Mouse (Mus musculus) liver, postnatal 0 days (tissue): ENCODE data around the gene Sltm. TPM values are rescaled to one million over a fixed set of nuclear protein-coding genes. Genes with fewer than 3 reads are reported as not detected.

ENCODE experiments used
- ATAC-seq: fragments of 200-750 bp; cut with Nextera tagmentation; 2 replicates; pipeline ENCODE4 v1.8.0; 2017; ENCODE audit warnings: mild to moderate bottlenecking, moderate library complexity
- DNase-seq: peaks from one replicate; pipeline ENCODE4 v3.0.0-alpha.2; 2016
- H3K27ac ChIP-seq: fragments of 300-500 bp; sonication (generic); 2 replicates; pipeline ENCODE4 v1.5.1; 2014; ENCODE audit warnings: antibody characterized with exemption, moderate library complexity, mild to moderate bottlenecking, low read depth
- H3K27me3 ChIP-seq: fragments of 300-500 bp; sonication (generic); 2 replicates; pipeline ENCODE4 v1.6.1; 2014; ENCODE audit warnings: low read length, control low read depth, mixed read lengths; ENCODE audit not compliant: insufficient read depth
- H3K36me3 ChIP-seq: fragments of 300-500 bp; sonication (generic); replicated peaks from 2 replicates; pipeline ENCODE4 v1.6.1; 2014; ENCODE audit warnings: mild to moderate bottlenecking, control low read depth, low read length, moderate library complexity, mixed read lengths; ENCODE audit not compliant: insufficient read depth
- H3K4me1 ChIP-seq: fragments of 300-500 bp; sonication (generic); 2 replicates; pipeline ENCODE4 v1.6.1; 2014; ENCODE audit warnings: antibody characterized with exemption, mild to moderate bottlenecking, control low read depth; ENCODE audit not compliant: insufficient read depth
- H3K4me2 ChIP-seq: fragments of 300-500 bp; sonication (generic); 2 replicates; pipeline ENCODE4 v1.6.1; 2014; ENCODE audit warnings: low read depth, mild to moderate bottlenecking, low read length, moderate library complexity, mixed read lengths
- H3K4me3 ChIP-seq: fragments of 300-500 bp; sonication (generic); 2 replicates; pipeline ENCODE4 v1.5.1; 2014; ENCODE audit warnings: low read depth, low read length
- H3K9ac ChIP-seq: fragments of 300-500 bp; sonication (generic); replicated peaks from 2 replicates; pipeline ENCODE4 v1.6.1; 2014; ENCODE audit warnings: mild to moderate bottlenecking, moderate library complexity
- H3K9me3 ChIP-seq: fragments of 300-500 bp; sonication (generic); 2 replicates; pipeline ENCODE4 v1.6.1; 2016; ENCODE audit warnings: mild to moderate bottlenecking, control low read depth, low read length, mixed read lengths
- CTCF ChIP-seq: sonication (generic); IDR thresholded peaks from 2 replicates; pipeline ENCODE4 v1.5.1; 2016; ENCODE audit warnings: antibody characterized with exemption, low read depth
- EP300 ChIP-seq: IDR thresholded peaks from 2 replicates; pipeline ENCODE4 v1.6.1; 2016; ENCODE audit warnings: antibody characterized with exemption, low read depth, mild to moderate bottlenecking
- WGBS: fragments of 180-500 bp; shearing (Covaris S2); extraction: QIAGEN DNeasy Blood & Tissue Kit; methylation state at CpG from one replicate; pipeline ENCODE4 v1.1.7; 2014; ENCODE audit not compliant: insufficient replicate concordance; 5-methylcytosine and 5-hydroxymethylcytosine counted together
- polyA plus RNA-seq: library from polyadenylated mRNA; unstranded; fragments of >200 nt; fragmentation: Nextera tagmentation; extraction: Ambion mirVana; gene quantifications from 2 replicates; pipeline ENCODE4 v1.2.1, GENCODE M21; 2015

Gene Sltm
- polyA plus RNA-seq, 1 experiment from 2014 or later = 12.3 TPM

DNA sequence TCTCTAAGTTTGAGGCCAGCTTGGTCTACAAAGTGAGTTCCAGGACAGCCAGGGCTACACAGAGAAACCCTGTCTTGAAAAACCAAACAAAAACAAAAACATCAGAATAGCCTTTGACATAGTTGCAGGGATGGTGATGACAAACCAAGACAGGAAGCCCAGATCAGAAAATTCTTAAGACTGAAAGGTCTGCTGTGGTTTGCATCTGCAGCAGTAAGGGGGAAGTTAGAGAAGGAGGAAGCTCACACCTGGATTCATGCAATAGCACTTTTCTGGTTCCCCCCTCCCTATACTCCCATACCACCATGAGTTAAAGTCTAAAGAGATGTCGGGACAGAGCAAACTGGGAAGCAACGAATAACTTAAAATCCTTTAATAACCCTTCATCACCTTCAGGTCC is 36.4 kb upstream of the Sltm start:
- Histone ChIP-seq H3K9me3 (no peaks in the 10 kb centered on the region), H3K4me3 (no peak overlapping the region), H3K27me3 (no peaks in the 10 kb centered on the region), H3K4me2 (no peak overlapping the region), H3K27ac (no peak overlapping the region), H3K4me1 (peaks cover 3% of the 10 kb centered on the region; the same call in 1 of the 2 replicates), H3K9ac (no peak overlapping the region), H3K36me3 (0 out of 2 replicates have a peak, but pooled peaks cover 2% of the 10 kb centered on the region)
- WGBS = 69% methylated on average over 2 of the region's 2 CpGs
- TF ChIP-seq EP300 (no peak), CTCF (no peak)
- ATAC-seq = no peak
- DNase-seq = no peak

DNA sequence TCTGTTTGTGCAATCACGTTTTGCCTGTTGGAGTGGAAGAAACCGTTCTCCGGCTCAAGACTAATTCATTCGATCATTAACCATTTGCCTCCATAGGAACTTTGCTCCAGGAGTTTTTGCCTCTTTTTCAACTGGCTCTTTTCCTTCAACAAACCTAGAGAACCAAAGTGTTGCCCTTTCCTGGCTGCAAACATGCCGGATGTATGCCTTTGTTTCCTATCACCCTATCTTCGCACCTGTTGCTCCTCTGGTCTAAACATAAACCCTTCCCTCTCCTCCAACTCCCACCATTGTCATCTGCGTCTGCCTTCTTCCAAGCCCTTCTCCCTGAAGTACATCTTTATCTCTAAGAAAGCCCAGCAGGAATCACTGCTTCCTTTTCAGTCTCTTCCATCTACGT is 35.8 kb upstream of the Sltm start:
- H3K27me3 ChIP-seq = no peaks in the 10 kb centered on the region
- H3K4me2 ChIP-seq = no peak overlapping the region
- no peak for TF ChIP-seq CTCF
- no peak for TF ChIP-seq EP300
- DNase-seq = no peak
- no peak overlapping the region for H3K27ac ChIP-seq
- no peak overlapping the region for H3K9ac ChIP-seq
- H3K36me3 ChIP-seq = no peaks in the 10 kb centered on the region
- H3K4me1 ChIP-seq = peaks cover 3% of the 10 kb centered on the region; the same call in 1 of the 2 replicates
- 79% methylated on average over 8 of the region's 8 CpGs for WGBS
- H3K4me3 ChIP-seq = no peak overlapping the region
- no peak for ATAC-seq
- H3K9me3 ChIP-seq = no peaks in the 10 kb centered on the region

DNA sequence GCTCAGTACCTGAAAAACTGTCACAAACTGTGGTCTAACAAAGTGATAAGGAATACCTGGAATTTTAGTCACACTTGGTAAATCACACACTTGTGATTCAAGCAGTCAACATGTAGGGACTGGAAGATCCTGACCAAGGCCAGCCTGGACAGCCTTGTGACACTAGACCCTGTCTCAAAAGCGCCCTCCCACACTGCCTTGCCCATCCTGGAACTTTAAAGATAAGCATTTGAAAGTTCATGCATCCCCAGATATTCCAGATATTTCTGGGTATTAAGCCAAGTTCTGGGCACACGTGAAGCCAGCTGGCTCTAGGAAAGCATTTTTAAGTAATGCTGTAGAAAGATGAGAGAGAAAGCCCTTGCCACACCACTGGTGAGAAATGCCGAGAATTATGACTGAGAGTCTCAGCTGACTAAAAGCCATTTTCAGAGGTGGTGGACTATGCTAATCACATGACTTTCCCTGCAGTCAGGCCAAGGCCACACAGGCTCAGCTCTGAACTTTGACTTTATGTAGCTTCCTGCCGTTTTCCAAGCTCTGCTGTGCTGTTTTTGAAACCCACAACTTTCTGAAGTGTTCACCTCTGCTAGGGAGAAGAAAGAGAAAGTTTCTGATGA is 32.5 kb upstream of the Sltm start:
- peak overlapping the region; percentile 44 for H3K27ac ChIP-seq
- no peak overlapping the region for H3K4me3 ChIP-seq
- H3K4me2 ChIP-seq = no peak overlapping the region
- H3K9me3 ChIP-seq = no peaks in the 10 kb centered on the region
- DNase-seq (peak; percentile 20), ATAC-seq (peak; percentile 75)
- H3K27me3 ChIP-seq = no peaks in the 10 kb centered on the region
- H3K9ac ChIP-seq = no peak overlapping the region
- no peaks in the 10 kb centered on the region for H3K4me1 ChIP-seq
- no peak for TF ChIP-seq CTCF
- H3K36me3 ChIP-seq = no peaks in the 10 kb centered on the region
- WGBS = 49% methylated on average over 4 of the region's 4 CpGs

DNA sequence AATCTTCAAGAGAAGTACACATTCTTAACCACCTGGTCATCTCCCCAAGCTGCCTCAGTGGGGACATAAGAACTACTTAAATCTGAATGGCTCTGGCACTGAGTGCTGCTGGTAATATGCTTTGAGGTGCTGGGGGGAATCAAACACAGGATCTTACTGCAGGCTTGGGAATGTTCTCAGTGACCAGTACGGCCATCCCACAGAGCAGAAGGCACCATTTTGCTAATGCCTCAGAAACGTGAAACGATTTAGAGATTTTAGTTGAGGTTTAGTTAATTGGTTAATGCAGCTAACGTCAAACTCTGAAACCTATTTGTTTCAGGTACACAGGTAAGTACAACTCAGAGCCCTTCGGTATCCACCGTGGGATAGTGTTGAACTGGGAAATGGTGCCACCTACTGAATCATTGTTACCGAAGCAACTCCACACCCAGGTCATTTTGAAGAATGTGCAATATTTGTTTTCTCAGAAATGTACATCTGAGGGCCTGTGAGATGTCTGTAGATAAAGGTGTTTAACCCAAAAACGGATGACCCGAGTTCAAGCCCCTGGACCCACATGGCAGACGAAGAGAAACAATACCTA is 31.5 kb upstream of the Sltm start:
- ATAC-seq (peak; percentile 67), DNase-seq (peak; percentile 15)
- Histone ChIP-seq H3K4me1 (no peaks in the 10 kb centered on the region), H3K4me2 (no peak overlapping the region), H3K27me3 (no peaks in the 10 kb centered on the region), H3K36me3 (no peaks in the 10 kb centered on the region), H3K9me3 (no peaks in the 10 kb centered on the region), H3K27ac (peak overlapping the region; percentile 44; the same call in 1 of the 2 replicates), H3K9ac (no peak overlapping the region), H3K4me3 (no peak overlapping the region)
- peak; percentile 60 for TF ChIP-seq CTCF
- no peak for TF ChIP-seq EP300
- 47% methylated on average over 10 of the region's 10 CpGs for WGBS

DNA sequence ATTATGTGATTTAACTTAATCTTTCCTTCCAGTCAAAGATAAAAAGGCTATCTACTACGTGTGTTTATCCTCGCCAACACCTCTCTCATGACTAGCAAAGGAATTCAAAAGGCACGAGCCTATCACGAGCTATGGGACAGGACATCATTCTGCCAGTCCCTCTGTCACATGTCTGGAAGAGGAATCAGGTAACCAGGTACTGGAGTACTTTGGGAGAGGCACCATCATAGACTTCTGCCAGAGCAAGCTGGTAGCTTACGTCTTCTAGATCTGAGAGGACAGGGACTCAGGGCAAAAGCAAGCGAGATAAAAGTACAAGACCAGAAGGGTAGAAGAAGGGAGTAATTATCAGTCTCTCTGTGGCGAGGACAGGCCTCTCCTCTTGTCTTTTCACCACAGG is 30.9 kb upstream of the Sltm start:
- no peak overlapping the region for H3K4me2 ChIP-seq
- no peaks in the 10 kb centered on the region for H3K4me1 ChIP-seq
- ATAC-seq (no peak), DNase-seq (no peak)
- no peaks in the 10 kb centered on the region for H3K9me3 ChIP-seq
- no peak overlapping the region for H3K4me3 ChIP-seq
- no peak overlapping the region for H3K27ac ChIP-seq
- no peaks in the 10 kb centered on the region for H3K36me3 ChIP-seq
- no peak for TF ChIP-seq EP300
- TF ChIP-seq CTCF = no peak
- 72% methylated on average over 7 of the region's 7 CpGs for WGBS
- H3K9ac ChIP-seq = no peak overlapping the region
- H3K27me3 ChIP-seq = no peaks in the 10 kb centered on the region

DNA sequence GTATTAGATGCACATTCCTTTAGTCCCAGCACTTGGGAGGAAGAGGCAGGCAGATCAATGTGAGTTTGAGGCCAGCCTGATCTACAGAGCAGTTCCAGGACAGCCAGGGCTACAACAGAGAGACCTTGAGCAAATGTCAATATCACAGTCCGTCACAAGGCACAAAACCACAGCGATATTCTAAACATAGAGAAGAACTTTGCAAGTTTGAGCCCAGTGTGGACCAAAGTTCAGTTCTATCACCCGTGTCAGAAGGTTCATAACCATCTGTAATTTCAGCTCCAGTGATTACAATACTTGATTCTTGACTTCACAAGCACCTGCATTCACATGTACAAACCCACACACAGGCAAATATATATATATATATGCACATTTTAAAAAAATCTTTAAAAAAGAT is 21.9 kb upstream of the Sltm start:
- Histone ChIP-seq H3K9me3 (no peaks in the 10 kb centered on the region), H3K27ac (no peak overlapping the region), H3K4me3 (no peak overlapping the region), H3K36me3 (no peaks in the 10 kb centered on the region), H3K4me2 (no peak overlapping the region), H3K9ac (no peak overlapping the region), H3K4me1 (no peaks in the 10 kb centered on the region), H3K27me3 (no peaks in the 10 kb centered on the region)
- DNase-seq (no peak), ATAC-seq (no peak)
- no peak for TF ChIP-seq CTCF
- 60% methylated on average over 3 of the region's 3 CpGs for WGBS
